Mouse (Mus musculus) forelimb bud, embryonic 11.5 days (tissue): ENCODE measurements around the gene Stim1.
"Not testable (repeated sequence)": the region's sequence is repeated elsewhere in the genome, so short reads cannot be mapped to it uniquely, and the experiment has no call there.

Experiments
- DNase-seq: peaks from one replicate; pipeline ENCODE4 v3.0.0-alpha.2; 2012; ENCODE audit warnings: low read depth, low spot score

Stim1 gene

DNA sequence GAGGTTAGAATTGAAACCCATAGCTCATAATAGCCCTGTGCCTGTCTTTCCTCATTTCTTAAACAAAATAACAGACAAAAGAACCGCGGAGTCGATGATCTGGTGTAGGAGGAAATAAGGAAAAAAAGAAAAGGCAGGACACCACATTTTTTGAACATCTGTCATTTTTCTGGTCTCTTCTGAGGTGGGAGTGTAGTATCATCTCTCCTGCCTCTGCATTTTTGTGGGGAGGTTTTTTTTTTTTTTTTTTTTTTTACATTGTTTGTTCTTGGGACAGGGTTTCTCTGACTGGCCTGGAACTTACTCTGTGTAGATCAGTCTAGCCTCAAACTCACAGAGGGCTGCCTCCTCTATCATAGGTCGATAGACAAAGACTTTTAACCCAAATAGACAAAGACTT lies 174.8 kb downstream of the Stim1 start:
- DNase-seq, result no peak

DNA sequence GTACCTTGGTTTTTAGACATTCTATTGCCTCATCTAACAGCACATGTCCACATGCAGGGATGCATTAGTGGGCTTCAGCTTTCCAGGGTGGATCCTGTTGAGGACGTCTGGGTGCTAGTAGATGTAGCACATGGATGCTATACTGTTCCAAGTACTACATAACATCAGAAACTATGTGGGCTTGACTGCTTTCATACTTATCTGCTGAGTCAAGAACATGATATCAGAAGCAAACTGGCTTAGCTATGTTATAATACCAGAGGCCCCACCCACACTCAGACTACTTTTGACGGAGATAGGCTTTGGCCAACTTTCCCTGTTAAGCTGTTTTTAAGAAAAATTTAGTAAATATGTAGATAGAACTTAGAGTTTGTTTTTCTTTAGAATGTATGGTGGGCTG lies 176.7 kb downstream of the Stim1 start:
- no peak for DNase-seq

DNA sequence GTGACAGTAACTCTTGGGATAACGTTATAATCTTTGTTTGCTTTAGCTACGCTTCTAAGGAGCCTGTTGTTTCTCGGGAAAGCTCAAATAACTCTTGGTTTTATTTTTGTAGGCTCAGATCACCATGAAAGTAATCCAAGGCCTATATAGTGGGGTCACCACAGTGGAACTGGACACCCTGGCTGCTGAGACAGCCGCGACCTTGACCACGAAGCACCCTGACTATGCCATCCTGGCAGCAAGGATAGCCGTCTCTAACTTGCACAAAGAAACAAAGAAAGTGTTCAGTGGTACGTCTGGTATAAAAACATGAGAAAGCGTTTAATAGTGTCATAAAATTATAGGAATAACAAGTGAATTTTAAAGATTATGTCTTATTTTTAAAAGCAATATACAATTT lies 178.8 kb downstream of the Stim1 start:
- no peak for DNase-seq

DNA sequence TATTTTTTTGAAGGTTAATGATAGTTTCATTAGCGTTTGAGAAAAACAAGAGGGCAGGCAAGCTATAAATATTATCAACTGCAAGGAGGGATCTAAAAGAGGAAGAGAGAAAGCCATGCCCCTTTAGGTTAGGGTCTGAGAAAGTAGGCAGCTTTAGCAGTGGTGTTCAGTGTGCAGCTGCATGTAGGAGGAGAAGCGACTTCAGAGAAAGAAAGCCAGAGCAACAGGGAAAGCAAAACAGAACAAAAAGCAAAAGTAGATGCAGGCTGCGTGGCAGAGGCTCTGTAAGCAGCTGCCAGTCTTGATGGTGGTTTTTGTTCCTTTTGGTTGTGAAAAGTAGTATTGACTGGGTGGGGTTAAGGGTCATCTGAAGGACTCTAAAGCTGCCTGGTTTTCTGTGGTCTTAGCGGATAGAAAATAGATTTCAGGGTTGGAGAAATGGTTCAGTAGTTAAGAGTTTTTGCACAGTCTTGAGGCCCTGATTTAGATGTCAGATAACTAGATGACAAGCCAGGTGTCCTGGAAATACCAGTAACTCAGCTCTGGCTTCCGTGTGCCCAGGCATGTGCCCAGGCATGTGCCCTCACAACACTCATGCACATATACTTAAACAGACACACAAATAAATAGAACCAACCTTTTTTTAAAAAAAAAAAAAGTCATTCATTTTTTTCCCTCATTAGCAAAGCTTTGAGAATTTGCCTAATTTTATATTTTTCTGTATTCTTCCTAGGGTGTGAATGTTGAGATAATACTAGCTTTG lies 191.2 kb downstream of the Stim1 start:
- no peak for DNase-seq

DNA sequence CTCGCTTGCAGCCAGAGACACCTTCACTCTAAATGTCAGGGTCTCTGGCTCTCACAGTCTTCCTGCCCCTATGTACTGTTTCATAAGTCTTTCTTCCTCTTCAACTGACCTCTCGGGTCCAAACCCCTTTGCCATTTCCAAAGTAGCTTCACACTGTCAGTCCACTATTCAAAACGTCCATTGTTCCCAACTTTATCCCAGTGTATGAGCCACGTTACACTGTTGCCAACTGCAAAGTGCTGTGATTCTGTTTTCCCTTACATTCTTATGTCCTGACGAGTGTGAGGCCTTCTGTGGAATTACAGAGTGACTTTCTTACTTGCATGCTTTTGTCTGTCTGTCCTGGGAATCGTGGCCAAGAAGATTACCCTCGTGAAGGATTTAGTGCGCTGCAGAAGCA lies 200.0 kb downstream of the Stim1 start:
- no peak for DNase-seq

DNA sequence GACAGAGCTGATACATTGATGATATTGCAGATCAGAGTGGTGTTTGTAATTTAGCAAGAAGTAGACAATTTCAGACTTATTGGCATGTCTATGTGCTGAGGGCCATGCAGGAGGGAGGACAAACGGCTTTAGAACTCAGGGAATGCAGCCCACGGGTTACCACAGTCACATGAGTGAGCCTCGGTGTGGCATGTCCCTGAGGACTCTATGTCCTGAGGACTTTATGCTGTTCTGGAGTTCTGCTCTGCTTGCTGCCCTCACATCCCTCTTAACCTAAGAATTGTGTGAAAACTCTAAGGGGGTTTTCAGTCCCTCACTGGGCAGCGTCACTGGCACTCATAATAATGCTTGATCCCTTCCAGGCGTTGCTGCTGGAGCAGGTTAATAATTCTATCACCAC lies 205.1 kb downstream of the Stim1 start:
- DNase-seq, result no peak

DNA sequence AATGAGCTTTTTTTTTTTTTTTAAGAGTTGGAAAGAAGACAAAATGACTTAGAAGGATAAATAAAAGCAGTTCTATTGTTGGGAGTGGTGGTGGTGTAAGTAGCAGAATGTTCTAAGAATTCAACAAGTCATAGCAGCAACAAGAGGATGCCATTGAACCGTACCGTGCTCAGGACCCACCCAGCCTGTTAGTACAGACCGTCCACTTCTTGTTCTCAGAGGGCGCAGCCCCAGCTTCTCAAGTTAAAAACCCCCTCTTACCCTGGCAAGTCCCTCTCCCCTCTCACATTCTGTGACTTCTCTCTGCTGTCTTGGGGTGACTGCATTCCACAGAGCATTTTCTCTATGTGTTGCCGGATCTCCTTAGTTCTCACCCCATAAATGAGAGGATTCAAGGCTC lies 209.0 kb downstream of the Stim1 start:
- DNase-seq, result no peak

DNA sequence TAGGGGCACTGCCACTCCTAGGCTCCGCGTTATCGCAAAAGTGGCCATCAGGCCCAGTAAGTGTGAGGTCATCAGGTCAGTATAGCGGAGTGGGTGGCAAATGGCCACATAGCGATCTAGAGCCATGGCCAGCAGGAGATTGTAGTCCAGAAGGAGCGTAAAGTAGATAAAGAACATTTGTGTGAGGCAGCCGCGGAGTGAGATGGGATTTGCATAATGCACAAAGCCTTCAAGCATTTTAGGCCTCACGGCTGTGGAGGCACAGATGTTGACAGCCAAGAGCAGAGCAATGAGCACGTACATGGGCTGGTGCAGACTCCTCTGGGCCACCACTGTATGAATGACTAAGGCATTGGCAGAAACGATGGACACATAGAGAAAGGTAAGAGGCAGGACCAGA lies 209.8 kb downstream of the Stim1 start:
- no peak for DNase-seq

DNA sequence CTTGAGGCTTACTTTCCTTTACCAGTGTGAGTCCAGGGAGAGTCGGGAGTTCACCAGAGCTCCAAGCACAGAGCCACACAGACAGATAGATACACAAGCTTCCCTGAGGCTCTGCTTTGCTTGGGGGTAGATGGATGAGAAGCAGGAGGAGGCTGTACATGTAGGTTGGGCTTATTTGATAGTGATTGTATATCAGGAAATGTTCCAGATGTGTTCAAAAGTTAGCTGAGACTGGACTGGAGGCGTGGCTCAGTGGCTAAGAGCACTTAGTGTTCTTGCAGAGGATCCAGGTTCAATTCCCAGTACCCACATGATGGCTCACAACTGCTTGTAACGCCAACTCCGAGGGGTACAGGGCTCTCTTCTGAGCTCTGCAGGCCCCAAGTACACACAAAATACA lies 210.8 kb downstream of the Stim1 start:
- no peak for DNase-seq

DNA sequence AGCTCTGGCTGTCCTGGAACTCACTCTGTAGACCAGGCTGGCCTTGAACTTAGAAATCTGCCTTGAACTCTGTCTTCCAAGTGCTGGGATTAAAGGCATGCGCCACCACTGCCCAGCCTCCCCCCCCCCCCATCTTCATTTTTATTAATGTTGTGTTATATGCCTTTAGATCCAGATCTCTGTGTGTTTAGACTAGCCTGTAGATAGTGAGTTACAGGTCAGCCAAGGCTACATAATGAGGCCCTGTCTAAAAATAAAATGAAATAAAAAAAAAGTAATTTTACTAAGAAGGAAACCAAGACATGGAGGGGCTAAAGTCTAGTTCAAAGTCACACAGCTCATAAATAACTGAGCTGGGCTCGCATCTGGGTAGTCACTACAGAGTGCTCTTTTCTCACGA lies 211.3 kb downstream of the Stim1 start:
- DNase-seq, result no peak

DNA sequence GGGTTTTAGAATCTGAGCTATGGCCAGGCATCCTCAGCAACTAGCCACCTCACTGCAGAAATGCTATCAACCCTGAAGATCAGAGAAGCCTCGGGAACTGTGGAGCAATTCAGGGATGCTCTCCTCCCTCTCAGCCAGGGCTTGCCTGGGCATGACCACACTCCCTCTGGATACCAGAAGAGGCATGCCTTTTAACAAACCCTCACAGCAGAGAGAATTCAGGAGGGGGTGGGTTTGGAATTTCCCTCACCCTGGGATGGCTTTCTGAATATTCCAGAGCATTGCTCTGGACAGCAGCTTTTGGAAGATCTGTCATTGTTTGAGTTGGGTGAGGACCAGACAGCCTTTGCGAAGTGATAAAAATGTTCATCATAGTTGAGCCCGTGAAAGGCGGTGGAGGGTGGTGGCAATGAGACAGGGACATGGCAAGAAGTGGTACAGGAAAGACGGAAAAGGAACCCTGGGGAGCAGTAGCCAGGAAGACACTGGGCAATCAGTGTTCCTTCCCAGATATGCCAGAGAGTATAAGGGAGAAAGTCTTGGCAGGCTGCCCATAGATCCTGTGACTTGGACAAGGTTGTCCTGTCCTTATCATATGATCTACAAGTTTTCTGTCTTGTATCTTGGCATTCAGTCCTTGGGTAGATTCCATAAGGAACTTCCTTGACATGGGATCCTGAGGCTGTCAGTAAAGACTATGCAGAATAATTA lies 211.9 kb downstream of the Stim1 start:
- DNase-seq, result no peak

DNA sequence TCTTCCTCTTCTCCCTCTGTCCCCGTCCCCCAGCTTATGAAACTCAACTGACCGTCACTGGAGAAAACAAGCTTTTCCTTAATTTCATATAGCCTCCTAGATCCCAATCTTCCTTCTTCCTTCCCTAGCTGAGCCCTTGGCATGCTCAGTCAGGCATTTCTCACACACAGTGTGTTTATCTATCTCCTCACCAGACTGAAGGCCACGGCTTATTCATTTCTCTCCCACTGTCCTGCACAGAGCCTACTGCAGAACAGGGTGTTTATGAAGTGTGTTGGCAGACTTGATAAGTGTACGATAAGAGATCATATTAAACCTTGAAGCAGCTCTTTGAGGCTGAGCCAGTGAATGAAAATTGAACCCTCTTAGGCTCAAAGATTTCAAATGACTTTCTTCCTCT lies 213.2 kb downstream of the Stim1 start:
- DNase-seq, result no peak

DNA sequence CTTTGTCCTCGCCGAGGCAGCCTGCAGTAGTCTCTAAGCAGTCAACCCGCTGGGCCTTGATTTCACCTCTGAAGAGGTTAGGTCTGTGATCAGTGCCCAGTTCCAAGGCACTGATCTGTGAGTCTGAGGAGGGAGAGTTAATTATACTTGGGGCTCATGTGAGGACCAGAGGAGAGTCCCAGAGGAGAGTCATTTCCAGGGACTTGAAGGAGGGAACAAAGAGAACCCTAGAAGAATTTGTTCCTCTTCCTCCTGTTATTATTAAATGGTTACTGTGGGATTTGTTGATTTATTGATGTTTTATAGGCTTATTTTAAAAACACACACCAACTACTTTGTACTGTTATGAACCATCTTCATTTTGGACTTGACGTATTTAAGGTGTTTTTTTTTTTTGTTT lies 214.0 kb downstream of the Stim1 start, which contains the start of gene Olfr543:
Gene Olfr543 (minus strand): TSS at position 101 of the 400 bp plus-strand sequence.
- DNase-seq, result no peak

DNA sequence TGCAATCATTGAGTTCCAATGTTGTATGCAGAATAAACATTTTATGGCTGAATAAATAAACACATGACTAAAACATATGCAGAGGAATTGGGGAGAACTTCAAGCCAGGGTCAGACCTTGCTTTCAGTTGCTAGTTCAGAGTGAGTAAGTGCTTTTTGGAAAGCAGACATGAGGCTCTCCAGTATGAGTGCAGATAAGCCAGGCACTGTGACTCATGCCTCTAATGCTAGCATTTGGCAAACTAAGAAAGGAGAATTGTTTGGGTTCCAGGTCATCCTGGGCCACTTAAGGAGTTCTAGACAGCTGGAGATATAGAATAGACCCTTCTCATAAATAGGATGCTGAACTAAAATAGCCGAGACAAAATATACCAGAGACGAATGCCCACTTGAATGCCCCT lies 216.1 kb downstream of the Stim1 start:
- DNase-seq, result no peak

DNA sequence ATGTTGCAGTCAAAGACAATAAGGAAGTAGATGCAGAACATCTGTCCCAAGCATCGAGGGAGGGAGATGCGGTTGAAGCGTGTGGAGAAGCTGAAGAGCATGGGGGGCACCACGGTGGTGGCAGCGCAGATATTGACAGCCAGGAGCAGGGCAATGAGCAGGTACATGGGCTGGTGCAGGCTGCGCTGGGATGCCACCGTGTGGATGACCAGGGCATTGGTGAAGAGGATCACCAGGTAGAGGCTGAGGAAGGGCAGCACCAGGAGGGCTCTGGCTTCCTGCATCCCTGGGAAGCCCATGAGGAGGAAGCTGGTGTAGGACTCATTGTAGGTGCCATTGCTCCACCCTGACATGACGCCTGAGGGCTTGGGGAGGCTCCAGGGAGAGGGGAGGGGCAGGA lies 217.2 kb downstream of the Stim1 start:
- not testable (repeated sequence) for DNase-seq

DNA sequence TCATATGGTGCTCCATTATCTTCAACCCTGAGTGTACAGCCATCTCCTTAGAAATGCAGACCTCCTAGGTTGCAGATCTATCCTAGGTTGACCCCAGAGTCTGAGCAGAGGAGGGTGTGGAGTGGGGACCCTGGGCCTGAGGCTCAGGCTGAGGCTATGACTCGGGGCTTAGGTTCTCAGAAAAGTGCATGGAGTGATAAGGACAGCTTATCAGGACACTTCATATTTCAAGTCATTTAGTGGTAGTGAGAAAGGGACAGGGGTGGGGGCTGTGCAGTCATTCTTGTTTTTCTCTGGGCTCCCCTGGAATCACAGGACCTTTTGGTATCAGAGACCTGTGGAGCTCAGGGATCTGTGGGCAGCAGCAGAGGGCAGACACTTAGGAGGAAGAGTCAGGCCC lies 218.5 kb downstream of the Stim1 start:
- DNase-seq, result no peak
